Mouse (Mus musculus): ENCODE data around the gene Scn10a. TPM values are rescaled to one million over a fixed set of nuclear protein-coding genes. Genes with fewer than 3 reads are reported as not detected.
A peak's percentile ranks its signal among the peaks of the same experiment; 100 is the strongest.

Scn10a gene
- polyA plus RNA-seq, 1 experiment from 2014 or later: not detected

DNA sequence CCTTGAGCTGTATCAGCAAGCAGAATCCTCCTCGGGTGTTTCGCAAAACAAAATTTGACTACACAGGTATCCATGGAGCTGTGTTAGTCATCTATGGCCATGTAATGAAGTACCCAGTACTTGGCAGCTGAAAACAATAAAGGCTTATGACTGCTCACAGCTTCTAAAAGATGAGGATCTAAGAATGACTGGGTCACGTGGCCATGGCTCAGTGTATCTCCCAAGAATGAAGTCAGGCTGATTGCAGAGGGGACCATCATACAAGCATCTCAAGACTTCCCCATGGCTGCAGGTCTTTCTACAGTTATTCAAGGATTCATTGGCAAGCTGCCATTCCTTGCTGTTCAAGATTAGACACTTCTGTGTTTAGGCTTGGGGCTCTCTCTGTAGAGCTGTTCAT lies 24.2 kb upstream of the Scn10a start:
- ATAC-seq (ENCODE audit: insufficient read depth) (no peak), DNase-seq (peak; percentile 48)
- 80% methylated on average over 3 of the region's 3 CpGs for WGBS

DNA sequence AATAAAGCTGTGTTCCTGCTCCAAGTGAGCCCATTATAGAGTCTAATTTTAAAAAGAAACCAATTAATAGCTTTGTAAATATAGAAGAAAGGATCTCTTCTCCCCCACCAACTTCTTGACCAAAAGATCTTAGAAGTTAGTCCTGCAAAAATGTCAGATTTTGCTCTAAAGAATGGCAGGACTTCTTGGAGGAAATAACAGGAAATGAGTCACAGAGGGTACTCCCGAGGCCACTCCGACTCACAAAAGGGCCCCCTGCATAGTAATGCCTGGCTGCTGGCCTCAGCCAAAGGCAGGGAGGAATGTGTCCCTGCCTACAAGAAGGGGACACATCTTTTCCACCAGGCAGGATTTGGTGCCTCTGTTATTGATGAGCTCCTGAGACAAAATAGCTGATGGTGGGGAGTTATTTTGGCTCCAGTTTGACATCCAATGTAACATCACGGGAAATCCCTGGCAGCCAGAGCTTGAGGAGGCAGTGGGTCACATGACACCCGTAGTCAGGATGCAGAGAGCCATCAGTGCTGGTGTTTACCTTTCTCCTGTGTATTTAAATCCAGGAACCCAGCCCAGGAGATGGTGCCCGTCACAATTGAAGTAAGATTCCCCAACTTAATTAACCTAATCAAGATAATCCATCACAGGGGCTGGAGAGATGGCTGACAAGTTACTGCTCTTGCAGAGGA lies 22.1 kb upstream of the Scn10a start:
- Histone ChIP-seq H3K27ac (ENCODE audit: low read depth) (no peak overlapping the region), H3K4me2 (no peak overlapping the region), H3K4me3 (ENCODE audit: low read depth, low read length) (no peak overlapping the region), H3K9me3 (ENCODE audit: low read depth, low read length) (no peaks in the 10 kb centered on the region), H3K36me3 (ENCODE audit: insufficient read depth) (no peaks in the 10 kb centered on the region), H3K9ac (no peak overlapping the region), H3K27me3 (ENCODE audit: insufficient read depth, low read length) (no peaks in the 10 kb centered on the region), H3K4me1 (ENCODE audit: insufficient read depth) (no peaks in the 10 kb centered on the region)
- 28% methylated on average over 5 of the region's 5 CpGs for WGBS
- no peak for ATAC-seq (ENCODE audit: insufficient read depth)
- TF ChIP-seq CTCF (IDR thresholded peaks at IDR 0.05; ENCODE audit: low read depth): no peak
- DNase-seq: no peak

More for the DNA sequence above, 24.2 kb upstream of the Scn10a start:
- H3K9ac ChIP-seq: no peak overlapping the region
- peaks cover 3% of the 10 kb centered on the region; the same call in 1 of the 2 replicates for H3K9me3 ChIP-seq (ENCODE audit: low read depth, low read length)
- no peaks in the 10 kb centered on the region for H3K36me3 ChIP-seq (ENCODE audit: insufficient read depth)
- no peak for TF ChIP-seq CTCF (IDR thresholded peaks at IDR 0.05; ENCODE audit: low read depth)
- no peak overlapping the region for H3K4me2 ChIP-seq
- H3K4me1 ChIP-seq (ENCODE audit: insufficient read depth): no peaks in the 10 kb centered on the region
- no peak overlapping the region for H3K4me3 ChIP-seq (ENCODE audit: low read depth, low read length)
- no peak overlapping the region for H3K27ac ChIP-seq (ENCODE audit: low read depth)
- H3K27me3 ChIP-seq (ENCODE audit: insufficient read depth, low read length): no peaks in the 10 kb centered on the region

DNA sequence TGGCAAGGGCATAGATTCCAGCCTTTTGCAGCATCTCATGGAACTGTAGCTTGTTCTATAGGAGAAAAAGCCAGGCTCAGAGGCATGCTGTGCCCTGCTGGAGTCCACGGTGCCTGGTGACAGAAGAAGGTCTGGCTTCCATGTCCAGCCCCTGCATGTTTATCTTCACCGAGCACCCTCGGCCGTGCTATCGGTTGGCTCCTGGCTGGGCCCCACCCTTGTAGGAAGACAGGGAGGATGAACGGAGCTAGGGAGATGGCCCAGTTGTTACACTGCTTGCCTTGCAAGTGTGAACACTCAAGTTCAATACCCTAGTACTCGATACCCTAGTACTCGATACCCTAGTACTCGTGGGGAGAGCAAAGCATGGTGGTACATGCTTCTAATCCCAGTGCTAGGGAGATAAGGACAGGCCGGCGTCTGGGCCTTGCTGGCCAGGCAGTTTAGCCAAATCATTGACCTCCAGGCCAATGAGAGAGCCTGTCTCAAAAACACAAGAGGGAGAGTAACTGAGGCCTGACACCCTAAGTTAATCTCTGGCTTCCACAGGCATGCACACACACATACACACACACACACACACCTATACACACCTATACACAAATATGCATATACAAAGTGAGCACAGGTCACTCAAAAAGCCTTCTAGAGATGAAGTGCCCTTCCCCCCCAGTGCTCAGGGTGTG lies 9.4 kb upstream of the Scn10a start:
- no peak overlapping the region for H3K4me3 ChIP-seq (ENCODE audit: low read depth, low read length)
- ATAC-seq (ENCODE audit: insufficient read depth): no peak
- H3K4me1 ChIP-seq (ENCODE audit: insufficient read depth): no peaks in the 10 kb centered on the region
- no peak for TF ChIP-seq CTCF (IDR thresholded peaks at IDR 0.05; ENCODE audit: low read depth)
- H3K27ac ChIP-seq (ENCODE audit: low read depth): no peak overlapping the region
- 78% methylated on average over 11 of the region's 11 CpGs for WGBS
- no peak for DNase-seq
- no peaks in the 10 kb centered on the region for H3K9me3 ChIP-seq (ENCODE audit: low read depth, low read length)
- no peaks in the 10 kb centered on the region for H3K27me3 ChIP-seq (ENCODE audit: insufficient read depth, low read length)
- H3K9ac ChIP-seq: no peak overlapping the region
- H3K36me3 ChIP-seq (ENCODE audit: insufficient read depth): no peaks in the 10 kb centered on the region
- no peak overlapping the region for H3K4me2 ChIP-seq

DNA sequence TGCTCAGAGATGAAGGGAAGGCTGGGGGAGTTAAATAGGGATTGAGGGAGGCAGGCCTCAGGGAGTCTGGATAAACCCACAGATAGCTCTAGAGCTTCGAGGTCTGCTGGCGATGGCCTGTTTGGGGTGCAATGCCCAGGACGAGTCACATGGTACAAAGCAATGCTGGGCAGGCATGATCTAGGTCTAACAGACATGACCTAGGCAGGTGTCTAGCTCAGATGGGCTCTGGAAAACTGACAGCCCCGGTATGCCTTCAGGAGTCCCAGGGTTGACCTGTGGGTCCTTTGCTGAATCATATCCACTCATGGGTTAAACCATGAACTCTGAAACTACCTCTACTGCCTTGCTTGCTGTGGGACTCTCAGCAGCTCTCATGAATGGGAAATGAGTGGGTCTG lies 7.9 kb upstream of the Scn10a start:
- 86% methylated on average over 4 of the region's 4 CpGs for WGBS
- Histone ChIP-seq H3K4me3 (ENCODE audit: low read depth, low read length) (no peak overlapping the region), H3K4me1 (ENCODE audit: insufficient read depth) (no peaks in the 10 kb centered on the region), H3K4me2 (no peak overlapping the region), H3K36me3 (ENCODE audit: insufficient read depth) (no peaks in the 10 kb centered on the region), H3K27ac (ENCODE audit: low read depth) (no peak overlapping the region), H3K9ac (no peak overlapping the region), H3K9me3 (ENCODE audit: low read depth, low read length) (no peaks in the 10 kb centered on the region), H3K27me3 (ENCODE audit: insufficient read depth, low read length) (no peaks in the 10 kb centered on the region)
- no peak for DNase-seq
- no peak for ATAC-seq (ENCODE audit: insufficient read depth)
- TF ChIP-seq CTCF (IDR thresholded peaks at IDR 0.05; ENCODE audit: low read depth): no peak

DNA sequence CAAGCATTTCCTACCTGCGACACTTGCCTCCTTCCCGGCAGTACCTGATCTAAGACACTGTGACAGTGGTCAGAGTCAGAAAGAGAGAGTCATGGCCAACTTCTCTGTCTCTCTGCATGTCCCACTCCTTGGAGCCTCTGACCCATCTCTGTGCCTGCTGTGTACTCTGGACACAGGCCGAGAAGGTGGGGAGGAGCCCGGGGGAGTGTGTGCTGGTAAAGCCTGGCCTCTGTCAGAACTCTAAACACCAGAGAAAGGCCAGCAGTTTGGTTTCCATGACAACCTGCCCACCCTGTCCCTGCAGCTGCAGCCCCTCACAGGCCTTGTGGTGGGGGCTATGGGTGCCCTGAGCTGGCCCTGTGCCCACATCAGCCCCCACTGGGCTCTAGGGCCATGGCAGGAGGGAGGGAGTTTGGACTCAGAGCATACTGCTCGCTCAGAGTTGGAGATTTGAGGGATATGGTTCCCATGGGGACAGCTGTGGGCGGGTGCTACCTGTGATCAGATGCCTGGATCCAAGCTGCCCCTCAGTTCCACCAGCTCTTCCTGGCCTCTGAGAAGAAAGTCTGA lies 6.3 kb upstream of the Scn10a start:
- Histone ChIP-seq H3K27me3 (ENCODE audit: insufficient read depth, low read length) (no peaks in the 10 kb centered on the region), H3K9ac (no peak overlapping the region), H3K4me1 (ENCODE audit: insufficient read depth) (no peaks in the 10 kb centered on the region), H3K9me3 (ENCODE audit: low read depth, low read length) (no peaks in the 10 kb centered on the region), H3K4me2 (no peak overlapping the region), H3K4me3 (ENCODE audit: low read depth, low read length) (no peak overlapping the region), H3K27ac (ENCODE audit: low read depth) (no peak overlapping the region), H3K36me3 (ENCODE audit: insufficient read depth) (no peaks in the 10 kb centered on the region)
- ATAC-seq (ENCODE audit: insufficient read depth) (no peak), DNase-seq (no peak)
- no peak for TF ChIP-seq CTCF (IDR thresholded peaks at IDR 0.05; ENCODE audit: low read depth)
- 44% methylated on average over 6 of the region's 6 CpGs for WGBS

DNA sequence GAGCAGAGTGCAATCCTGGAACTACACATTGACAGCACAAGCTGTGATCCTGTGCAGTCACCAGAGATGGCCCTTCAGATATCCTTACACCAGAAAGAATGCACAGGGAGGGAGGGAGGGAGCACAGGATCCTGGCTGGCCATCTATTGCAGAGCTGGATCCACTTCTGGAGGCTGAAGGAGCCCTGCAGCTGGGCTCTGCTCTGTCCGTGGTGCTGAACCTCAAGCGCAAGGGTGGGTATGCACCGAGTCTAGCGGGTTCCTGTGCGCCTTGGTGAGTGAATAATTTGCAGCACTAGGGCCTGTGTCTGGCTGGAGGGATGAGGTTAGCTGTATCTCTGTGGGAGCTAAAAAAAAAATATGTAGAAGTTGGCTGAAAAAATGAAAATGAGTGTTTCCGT lies 12.4 kb downstream of the Scn10a start:
- Histone ChIP-seq H3K4me1 (ENCODE audit: insufficient read depth) (no peaks in the 10 kb centered on the region), H3K4me2 (no peak overlapping the region), H3K27ac (ENCODE audit: low read depth) (no peak overlapping the region), H3K9me3 (ENCODE audit: low read depth, low read length) (no peaks in the 10 kb centered on the region), H3K9ac (no peak overlapping the region), H3K27me3 (ENCODE audit: insufficient read depth, low read length) (no peaks in the 10 kb centered on the region), H3K4me3 (ENCODE audit: low read depth, low read length) (no peak overlapping the region), H3K36me3 (ENCODE audit: insufficient read depth) (no peaks in the 10 kb centered on the region)
- TF ChIP-seq CTCF (IDR thresholded peaks at IDR 0.05; ENCODE audit: low read depth): no peak
- DNase-seq: peak; percentile 94
- WGBS: 11% methylated on average over 6 of the region's 6 CpGs
- ATAC-seq (ENCODE audit: insufficient read depth): peak; percentile 83

DNA sequence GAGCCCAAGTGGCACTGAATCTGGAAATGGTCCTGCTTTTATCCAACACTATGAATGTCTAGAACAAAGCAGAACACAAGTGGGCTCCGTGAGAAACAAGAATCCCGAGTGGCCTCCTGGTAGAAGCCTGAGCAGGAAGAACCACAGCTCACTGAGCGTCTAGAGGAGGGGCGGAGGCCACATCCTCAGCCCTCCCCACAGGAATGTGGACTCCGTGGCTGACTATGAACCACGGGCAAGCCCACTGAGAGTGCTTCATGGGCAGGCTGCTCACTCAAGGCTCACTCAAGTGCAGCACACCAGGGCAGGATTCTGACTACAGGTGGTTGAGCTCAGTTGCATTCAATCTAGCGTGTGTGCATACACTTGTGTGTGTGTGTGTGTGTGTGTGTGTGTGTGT lies 27.6 kb downstream of the Scn10a start:
- ATAC-seq (ENCODE audit: insufficient read depth): no peak
- 50% methylated on average over 7 of the region's 7 CpGs for WGBS
- no peak for TF ChIP-seq CTCF (IDR thresholded peaks at IDR 0.05; ENCODE audit: low read depth)

More for the DNA sequence above, 27.6 kb downstream of the Scn10a start:
- Histone ChIP-seq H3K9ac (no peak overlapping the region), H3K9me3 (ENCODE audit: low read depth, low read length) (no peaks in the 10 kb centered on the region), H3K36me3 (ENCODE audit: insufficient read depth) (no peaks in the 10 kb centered on the region), H3K4me3 (ENCODE audit: low read depth, low read length) (no peak overlapping the region), H3K4me2 (no peak overlapping the region), H3K27ac (ENCODE audit: low read depth) (no peak overlapping the region), H3K4me1 (ENCODE audit: insufficient read depth) (no peaks in the 10 kb centered on the region), H3K27me3 (ENCODE audit: insufficient read depth, low read length) (no peaks in the 10 kb centered on the region)
- DNase-seq: peak; percentile 28

All from lung, embryonic 14.5 days (tissue).